Mouse (Mus musculus): ENCODE data around the gene Calca. TPM values are rescaled to one million over a fixed set of nuclear protein-coding genes. Genes with fewer than 3 reads are reported as not detected.

Calca gene
- total RNA-seq (2014; rRNA removed) (27.4 and 52.9 TPM in 2 replicates), polyA plus RNA-seq (2015; fragmentation: Nextera tagmentation; extraction: Ambion mirVana) (38.5 and 44.6 TPM in 2 replicates)

DNA sequence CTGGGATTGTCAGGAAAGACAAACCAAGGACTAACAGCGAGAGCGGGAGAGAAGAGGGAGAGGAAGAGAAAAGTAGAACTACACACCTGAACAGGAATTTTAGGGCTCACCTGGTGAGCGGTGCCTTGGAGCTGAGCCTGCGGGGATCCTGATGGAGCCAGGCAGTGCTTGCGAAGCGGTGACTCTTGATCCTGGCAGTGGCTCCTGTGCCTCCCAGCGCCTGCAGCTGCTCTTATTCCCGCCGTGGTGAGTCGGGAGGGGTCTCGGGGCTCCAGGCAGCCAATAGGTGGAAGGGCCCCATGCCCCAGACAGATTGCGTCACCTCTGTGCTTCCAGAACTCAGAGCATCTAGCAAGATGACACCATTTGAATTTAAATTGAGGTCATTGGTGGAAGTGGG lies at the start of gene Calca:
Gene Calca (minus strand): TSS at position 256 of the 400 bp plus-strand sequence.
- H3K27me3 ChIP-seq (ENCODE audit: insufficient read depth, low read length) = peaks cover 8% of the 10 kb centered on the region; the same call in 1 of the 2 replicates
- DNase-seq (ENCODE audit: low spot score) = peak; percentile 39
- peak; percentile 53; the same call in 1 of the 2 replicates for ATAC-seq
- WGBS = 0% methylated on average over 12 of the region's 12 CpGs
- no peak for TF ChIP-seq CTCF (IDR thresholded peaks at IDR 0.05; ENCODE audit: low read depth)
- peak within 1 kb of the TSS; percentile 45 for H3K4me3 ChIP-seq (ENCODE audit: low read length)
- H3K36me3 ChIP-seq (ENCODE audit: insufficient read depth, low read length) = no peaks in the 10 kb centered on the region
- peak within 1 kb of the TSS; percentile 99 for H3K4me2 ChIP-seq (ENCODE audit: low read depth, low read length)
- peaks cover 8% of the 10 kb centered on the region; the same call in 1 of the 2 replicates for H3K4me1 ChIP-seq (ENCODE audit: insufficient read depth, low read length)
- no peak within 1 kb of the TSS for H3K27ac ChIP-seq
- no peaks in the 10 kb centered on the region for H3K9me3 ChIP-seq (ENCODE audit: low read length)
- peak within 1 kb of the TSS; percentile 30; the same call in 1 of the 2 replicates for H3K9ac ChIP-seq (replicated peaks; ENCODE audit: low read length)

- ATAC-seq = no peak
- DNase-seq (ENCODE audit: low spot score) = peak; percentile 55
- Histone ChIP-seq H3K27ac (no peak overlapping the region), H3K36me3 (ENCODE audit: insufficient read depth, low read length) (no peaks in the 10 kb centered on the region), H3K4me3 (ENCODE audit: low read length) (no peak overlapping the region), H3K4me1 (ENCODE audit: insufficient read depth, low read length) (no peaks in the 10 kb centered on the region), H3K27me3 (ENCODE audit: insufficient read depth, low read length) (no peaks in the 10 kb centered on the region), H3K9me3 (ENCODE audit: low read length) (no peaks in the 10 kb centered on the region), H3K4me2 (ENCODE audit: low read depth, low read length) (no peak overlapping the region), H3K9ac (replicated peaks; ENCODE audit: low read length) (no peak overlapping the region)
- TF ChIP-seq CTCF (IDR thresholded peaks at IDR 0.05; ENCODE audit: low read depth) = peak; percentile 70
- 26% methylated on average over 2 of the region's 2 CpGs for whole genome bisulfite sequencing
Observed at GRCm38 (mm10) chr7:114672697-114673096, 36.5 kb upstream of the Calca start.

GRCm38 (mm10) chr7:114671405-114671804 lies 35.2 kb upstream of the Calca start:
- WGBS = 86% methylated on average over 1 of the region's 1 CpGs
- H3K27ac ChIP-seq = no peak overlapping the region
- DNase-seq (ENCODE audit: low spot score) = no peak
- no peak overlapping the region for H3K9ac ChIP-seq (replicated peaks; ENCODE audit: low read length)
- H3K36me3 ChIP-seq (ENCODE audit: insufficient read depth, low read length) = no peaks in the 10 kb centered on the region
- no peaks in the 10 kb centered on the region for H3K4me1 ChIP-seq (ENCODE audit: insufficient read depth, low read length)
- ATAC-seq = no peak
- H3K4me2 ChIP-seq (ENCODE audit: low read depth, low read length) = no peak overlapping the region
- H3K27me3 ChIP-seq (ENCODE audit: insufficient read depth, low read length) = no peaks in the 10 kb centered on the region
- TF ChIP-seq CTCF (IDR thresholded peaks at IDR 0.05; ENCODE audit: low read depth) = no peak
- H3K4me3 ChIP-seq (ENCODE audit: low read length) = no peak overlapping the region
- no peaks in the 10 kb centered on the region for H3K9me3 ChIP-seq (ENCODE audit: low read length)

- ATAC-seq (no peak), DNase-seq (ENCODE audit: low spot score) (no peak)
- no peaks in the 10 kb centered on the region for H3K9me3 ChIP-seq (ENCODE audit: low read length)
- H3K27ac ChIP-seq = no peak overlapping the region
- H3K4me2 ChIP-seq (ENCODE audit: low read depth, low read length) = no peak overlapping the region
- no peaks in the 10 kb centered on the region for H3K4me1 ChIP-seq (ENCODE audit: insufficient read depth, low read length)
- H3K4me3 ChIP-seq (ENCODE audit: low read length) = no peak overlapping the region
- 64% methylated on average over 3 of the region's 3 CpGs for WGBS
- no peak overlapping the region for H3K9ac ChIP-seq (replicated peaks; ENCODE audit: low read length)
- no peak for TF ChIP-seq CTCF (IDR thresholded peaks at IDR 0.05; ENCODE audit: low read depth)
- no peaks in the 10 kb centered on the region for H3K27me3 ChIP-seq (ENCODE audit: insufficient read depth, low read length)
- H3K36me3 ChIP-seq (ENCODE audit: insufficient read depth, low read length) = no peaks in the 10 kb centered on the region
Observed at GRCm38 (mm10) chr7:114649730-114650129, 13.6 kb upstream of the Calca start.

- Histone ChIP-seq H3K9me3 (ENCODE audit: low read length) (no peaks in the 10 kb centered on the region), H3K27ac (no peak overlapping the region), H3K27me3 (ENCODE audit: insufficient read depth, low read length) (no peaks in the 10 kb centered on the region), H3K4me2 (ENCODE audit: low read depth, low read length) (no peak overlapping the region), H3K4me3 (ENCODE audit: low read length) (no peak overlapping the region), H3K4me1 (ENCODE audit: insufficient read depth, low read length) (no peaks in the 10 kb centered on the region), H3K9ac (replicated peaks; ENCODE audit: low read length) (no peak overlapping the region), H3K36me3 (ENCODE audit: insufficient read depth, low read length) (no peaks in the 10 kb centered on the region)
- 52% methylated on average over 3 of the region's 3 CpGs for WGBS
- DNase-seq (ENCODE audit: low spot score) (peak; percentile 10), ATAC-seq (no peak)
- TF ChIP-seq CTCF (IDR thresholded peaks at IDR 0.05; ENCODE audit: low read depth) = peak; percentile 28
Observed at GRCm38 (mm10) chr7:114648791-114649190, 12.6 kb upstream of the Calca start.

DNA sequence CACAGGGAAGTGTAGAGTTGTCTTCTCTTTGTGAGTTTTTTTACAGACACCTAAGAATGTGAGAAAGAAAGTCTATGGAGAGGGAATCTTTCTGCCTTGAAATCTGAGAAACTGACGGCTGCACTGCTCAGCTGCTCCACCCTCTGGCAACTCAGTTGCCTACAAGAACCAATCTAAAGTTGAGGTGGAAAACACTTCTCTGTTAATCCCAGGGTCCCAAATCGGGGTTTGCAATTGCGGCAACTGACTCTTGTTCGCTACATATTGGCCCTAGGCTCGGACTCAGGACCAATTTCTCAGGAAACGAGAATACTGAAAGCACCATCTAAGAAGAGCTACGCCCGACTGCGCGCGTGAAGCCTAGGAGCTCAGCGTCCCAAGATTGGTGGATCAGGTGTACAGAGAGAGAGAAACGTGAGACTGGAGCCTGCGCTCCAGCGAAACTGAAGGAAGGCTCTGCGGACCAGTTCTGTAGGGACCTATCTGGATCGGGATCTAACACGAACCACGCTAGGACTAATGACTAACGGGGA lies 522 bp downstream of the Calca start:
- Histone ChIP-seq H3K36me3 (ENCODE audit: insufficient read depth, low read length) (no peaks in the 10 kb centered on the region), H3K4me1 (ENCODE audit: insufficient read depth, low read length) (peaks cover 8% of the 10 kb centered on the region; the same call in 1 of the 2 replicates), H3K9ac (replicated peaks; ENCODE audit: low read length) (peak overlapping the region; percentile 30; the same call in 1 of the 2 replicates), H3K27ac (no peak overlapping the region), H3K4me2 (ENCODE audit: low read depth, low read length) (peak overlapping the region; percentile 99), H3K4me3 (ENCODE audit: low read length) (peak overlapping the region; percentile 45), H3K9me3 (ENCODE audit: low read length) (no peaks in the 10 kb centered on the region), H3K27me3 (ENCODE audit: insufficient read depth, low read length) (peaks cover 8% of the 10 kb centered on the region; the same call in 1 of the 2 replicates)
- TF ChIP-seq CTCF (IDR thresholded peaks at IDR 0.05; ENCODE audit: low read depth) = peak; percentile 80
- peak; percentile 73; the same call in 1 of the 2 replicates for ATAC-seq
- WGBS = under 1% methylated on average over 20 of the region's 20 CpGs
- peak; percentile 73 for DNase-seq (ENCODE audit: low spot score)

DNA sequence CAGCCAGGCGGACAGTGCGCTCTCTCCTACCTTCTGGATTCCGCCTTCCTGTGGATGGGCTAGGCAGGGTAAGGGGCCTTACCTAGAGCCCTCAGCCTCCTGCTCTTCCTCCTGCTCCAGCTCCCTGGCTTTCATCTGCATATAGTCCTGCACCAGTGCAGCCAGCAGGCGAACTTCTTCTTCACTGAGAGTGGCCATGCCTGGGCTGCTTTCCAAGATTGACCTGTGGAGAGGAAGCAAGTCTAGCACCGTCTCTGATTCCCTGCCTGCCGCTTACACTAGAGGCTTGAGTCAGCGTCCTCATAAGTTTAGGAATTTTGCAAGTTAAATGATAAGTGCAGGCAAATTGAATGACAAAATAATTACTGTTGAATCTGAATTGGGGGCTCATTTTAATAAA lies 1.8 kb downstream of the Calca start:
- TF ChIP-seq CTCF (IDR thresholded peaks at IDR 0.05; ENCODE audit: low read depth) = no peak
- no peak for DNase-seq (ENCODE audit: low spot score)
- no peaks in the 10 kb centered on the region for H3K36me3 ChIP-seq (ENCODE audit: insufficient read depth, low read length)
- no peak overlapping the region for H3K4me3 ChIP-seq (ENCODE audit: low read length)
- H3K4me1 ChIP-seq (ENCODE audit: insufficient read depth, low read length) = peaks cover 8% of the 10 kb centered on the region; the same call in 1 of the 2 replicates
- H3K9me3 ChIP-seq (ENCODE audit: low read length) = no peaks in the 10 kb centered on the region
- ATAC-seq = no peak
- no peak overlapping the region for H3K4me2 ChIP-seq (ENCODE audit: low read depth, low read length)
- WGBS = 75% methylated on average over 7 of the region's 7 CpGs
- H3K27me3 ChIP-seq (ENCODE audit: insufficient read depth, low read length) = peaks cover 8% of the 10 kb centered on the region; the same call in 1 of the 2 replicates
- H3K27ac ChIP-seq = no peak overlapping the region
- H3K9ac ChIP-seq (replicated peaks; ENCODE audit: low read length) = no peak overlapping the region
